Mouse (Mus musculus) intestine, postnatal 0 days (tissue): Measurements from ENCODE around the gene C1rl. TPM values are rescaled to one million over a fixed set of nuclear protein-coding genes. Genes with fewer than 3 reads are reported as not detected.
"Not testable (repeated sequence)": the region's sequence is repeated elsewhere in the genome, so short reads cannot be mapped to it uniquely, and the experiment has no call there.

Source experiments
- ATAC-seq: fragments of 200-750 bp; cut with Nextera tagmentation; 2 replicates; pipeline ENCODE4 v1.8.0; 2017; ENCODE audit warnings: mild to moderate bottlenecking, moderate TSS enrichment, moderate library complexity
- H3K27ac ChIP-seq: fragments of 300-500 bp; sonication (generic); 2 replicates; pipeline ENCODE4 v1.5.1; 2014; ENCODE audit warnings: mild to moderate bottlenecking, low read depth, low read length, moderate library complexity
- H3K27me3 ChIP-seq: fragments of 300-500 bp; sonication (generic); replicated peaks from 2 replicates; pipeline ENCODE4 v1.6.1; 2014; ENCODE audit warnings: low read length, mixed read lengths; ENCODE audit not compliant: control insufficient read depth, insufficient read depth
- H3K36me3 ChIP-seq: fragments of 300-500 bp; sonication (generic); 2 replicates; pipeline ENCODE4 v1.6.1; 2014; ENCODE audit warnings: mild to moderate bottlenecking, moderate library complexity; ENCODE audit not compliant: control insufficient read depth, insufficient read depth
- H3K4me1 ChIP-seq: fragments of 300-500 bp; sonication (generic); replicated peaks from 2 replicates; pipeline ENCODE4 v1.6.1; 2014; ENCODE audit warnings: antibody characterized with exemption, low read length, mixed read lengths; ENCODE audit not compliant: control insufficient read depth, insufficient read depth
- H3K4me2 ChIP-seq: fragments of 300-500 bp; sonication (generic); replicated peaks from 2 replicates; pipeline ENCODE4 v1.6.1; 2014; ENCODE audit warnings: low read depth, mild to moderate bottlenecking, moderate library complexity
- H3K4me3 ChIP-seq: fragments of 300-500 bp; sonication (generic); 2 replicates; pipeline ENCODE4 v1.5.1; 2014; ENCODE audit warnings: low read depth, low read length
- H3K9ac ChIP-seq: fragments of 300-500 bp; sonication (generic); 2 replicates; pipeline ENCODE4 v1.6.1; 2014; ENCODE audit warnings: mild to moderate bottlenecking, low read depth, low read length
- H3K9me3 ChIP-seq: fragments of 300-500 bp; sonication (generic); 2 replicates; pipeline ENCODE4 v1.6.1; 2016; ENCODE audit warnings: mixed run types; ENCODE audit not compliant: control insufficient read depth
- CTCF ChIP-seq: sonication (generic); IDR thresholded peaks from 2 replicates; pipeline ENCODE4 v1.5.1; 2016; ENCODE audit warnings: low read depth, mild to moderate bottlenecking, control low read depth, antibody characterized with exemption, moderate library complexity
- WGBS: fragments of 180-500 bp; shearing (Covaris S2); extraction: QIAGEN DNeasy Blood & Tissue Kit; methylation state at CpG from one replicate; pipeline ENCODE4 v1.1.7; 2014; 5-methylcytosine and 5-hydroxymethylcytosine counted together
- polyA plus RNA-seq: library from polyadenylated mRNA; unstranded; fragments of >200 nt; fragmentation: Nextera tagmentation; extraction: Ambion mirVana; gene quantifications from 2 replicates; pipeline ENCODE4 v1.2.1, GENCODE M21; 2015

C1rl gene
- polyA plus RNA-seq, 1 experiment from 2014 or later, result 1.9 TPM

GRCm38 (mm10) chr6:124506991-124507390 lies 14.1 kb downstream of the C1rl start:
- H3K4me3 ChIP-seq, result no peak overlapping the region
- no peaks in the 10 kb centered on the region for H3K9me3 ChIP-seq
- H3K27me3 ChIP-seq, result no peaks in the 10 kb centered on the region
- H3K9ac ChIP-seq, result no peak overlapping the region
- 81% methylated on average over 6 of the region's 6 CpGs for WGBS
- TF ChIP-seq CTCF, result no peak
- H3K4me1 ChIP-seq, result no peaks in the 10 kb centered on the region
- no peak for ATAC-seq
- H3K36me3 ChIP-seq, result no peaks in the 10 kb centered on the region
- H3K27ac ChIP-seq, result no peak overlapping the region
- no peak overlapping the region for H3K4me2 ChIP-seq

GRCm38 (mm10) chr6:124508292-124508691 lies 15.4 kb downstream of the C1rl start:
- H3K4me3 ChIP-seq, result no peak overlapping the region
- no peaks in the 10 kb centered on the region for H3K9me3 ChIP-seq
- no peaks in the 10 kb centered on the region for H3K4me1 ChIP-seq
- H3K36me3 ChIP-seq, result no peaks in the 10 kb centered on the region
- H3K27ac ChIP-seq, result no peak overlapping the region
- no peaks in the 10 kb centered on the region for H3K27me3 ChIP-seq
- no peak for TF ChIP-seq CTCF
- ATAC-seq, result no peak
- no peak overlapping the region for H3K4me2 ChIP-seq
- 81% methylated on average over 10 of the region's 10 CpGs for WGBS
- no peak overlapping the region for H3K9ac ChIP-seq

GRCm38 (mm10) chr6:124509192-124509591 lies 16.3 kb downstream of the C1rl start:
- not testable (repeated sequence) for H3K9ac ChIP-seq, H3K4me3 ChIP-seq, H3K27ac ChIP-seq, H3K27me3 ChIP-seq, H3K9me3 ChIP-seq, H3K36me3 ChIP-seq, H3K4me2 ChIP-seq, H3K4me1 ChIP-seq, ATAC-seq
- WGBS, result 66% methylated on average over 5 of the region's 5 CpGs

- no peaks in the 10 kb centered on the region for H3K4me1 ChIP-seq
- H3K4me3 ChIP-seq, result no peak overlapping the region
- no peaks in the 10 kb centered on the region for H3K36me3 ChIP-seq
- no peaks in the 10 kb centered on the region for H3K9me3 ChIP-seq
- peak overlapping the region; percentile 63; the same call in 1 of the 2 replicates for H3K4me2 ChIP-seq
- H3K9ac ChIP-seq, result no peak overlapping the region
- no peaks in the 10 kb centered on the region for H3K27me3 ChIP-seq
- WGBS, result 44% methylated on average over 6 of the region's 6 CpGs
- ATAC-seq, result no peak
- TF ChIP-seq CTCF, result no peak
- H3K27ac ChIP-seq, result no peak overlapping the region
Measured at GRCm38 (mm10) chr6:124511936-124512335, 19.0 kb downstream of the C1rl start.

GRCm38 (mm10) chr6:124512355-124512836 lies 19.5 kb downstream of the C1rl start, which contains the start of gene C1ra:
Gene C1ra, plus strand, starts transcription at chr6:124512405.
- no peaks in the 10 kb centered on the region for H3K4me1 ChIP-seq
- H3K36me3 ChIP-seq, result no peaks in the 10 kb centered on the region
- 0 out of 2 replicates have a peak, but pooled peaks have one; percentile 19 for ATAC-seq
- peak; percentile 85 for TF ChIP-seq CTCF
- peak within 1 kb of the TSS; percentile 28 for H3K4me3 ChIP-seq
- WGBS, result 5% methylated on average over 6 of the region's 6 CpGs
- H3K9ac ChIP-seq, result no peak within 1 kb of the TSS
- no peak within 1 kb of the TSS for H3K27ac ChIP-seq
- H3K4me2 ChIP-seq, result peak within 1 kb of the TSS; percentile 63
- H3K27me3 ChIP-seq, result no peaks in the 10 kb centered on the region
- H3K9me3 ChIP-seq, result no peaks in the 10 kb centered on the region

GRCm38 (mm10) chr6:124517733-124518132 lies 24.8 kb downstream of the C1rl start:
- not testable (repeated sequence) for H3K4me3 ChIP-seq, H3K4me1 ChIP-seq, H3K4me2 ChIP-seq, H3K9me3 ChIP-seq, H3K27ac ChIP-seq, ATAC-seq, H3K36me3 ChIP-seq, H3K9ac ChIP-seq, H3K27me3 ChIP-seq
- WGBS, result 94% methylated on average over 4 of the region's 4 CpGs

GRCm38 (mm10) chr6:124522082-124522481 lies 29.2 kb downstream of the C1rl start:
- H3K4me3 ChIP-seq, H3K4me1 ChIP-seq, H3K9ac ChIP-seq, H3K27me3 ChIP-seq, H3K9me3 ChIP-seq, ATAC-seq, H3K4me2 ChIP-seq, H3K36me3 ChIP-seq, H3K27ac ChIP-seq: not testable (repeated sequence)
- WGBS, result 78% methylated on average over 7 of the region's 7 CpGs
